Comparison of ENCODE assay signal across 18 mouse cellular contexts in the genomic region with DNA sequence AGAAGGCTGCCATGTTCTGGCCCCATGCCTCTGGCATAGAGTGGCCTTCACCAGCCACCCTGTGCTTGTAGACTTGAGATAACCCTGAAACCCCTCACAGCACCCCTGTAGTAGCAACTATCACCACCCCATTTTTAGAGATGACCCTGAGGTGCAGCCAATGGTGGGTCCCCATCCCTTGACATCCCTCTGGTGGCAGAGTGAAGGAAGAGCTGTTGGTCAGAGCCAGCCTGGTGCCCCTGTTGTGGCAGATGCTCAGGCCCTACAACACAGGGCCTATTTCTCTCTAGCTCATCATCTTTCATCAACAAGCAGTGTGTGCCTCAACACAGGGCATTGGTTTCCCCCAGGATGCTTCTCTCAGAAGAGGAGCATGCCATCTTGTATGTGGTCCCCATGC. TPM values are rescaled to one million over a fixed set of nuclear protein-coding genes. Genes with fewer than 3 reads are reported as not detected.
DNase-seq lines count a peak whose midpoint lies in the region; ATAC-seq and TF ChIP-seq lines count a peak whose summit lies in the region.
"Had no signal": no experiment of that assay in that cellular context is flagged by ENCODE, and none has a peak within 500 bp of the region (broad histone marks: within the 10 kb centered on the region; RNA-seq: fewer than 3 reads in every experiment).

No protein-coding gene starts in this region.

- no peak overlapping the region for H3K4me2 ChIP-seq in midbrain, embryonic 11.5 days
- no peak overlapping the region for H3K4me2 ChIP-seq in midbrain, postnatal 0 days (ENCODE audit: low read depth, low read length, poor library complexity, severe bottlenecking)
- H3K4me2 ChIP-seq: neural tube, embryonic 15.5 days had no signal

- no peaks in the 10 kb centered on the region for H3K4me1 ChIP-seq in kidney, adult 2 months (ENCODE audit: control insufficient read depth, insufficient read depth, low read length)
- no peaks in the 10 kb centered on the region for H3K4me1 ChIP-seq in midbrain, embryonic 11.5 days (ENCODE audit: control insufficient read depth, insufficient read depth, low read length)
- peaks cover 9% of the 10 kb centered on the region for H3K4me1 ChIP-seq in midbrain, embryonic 10.5 days
- 0 out of 2 replicates have a peak, but pooled peaks cover 1% of the 10 kb centered on the region for H3K4me1 ChIP-seq in cortical plate, adult 2 months (ENCODE audit: control insufficient read depth, insufficient read depth, low read length)
- H3K4me1 ChIP-seq in midbrain, postnatal 0 days (ENCODE audit: insufficient read depth, low read length), result no peaks in the 10 kb centered on the region
- H3K4me1 ChIP-seq: neural tube, embryonic 15.5 days had no signal

- H3K9ac ChIP-seq in midbrain, embryonic 11.5 days (ENCODE audit: low read length), result no peak overlapping the region
- no peak overlapping the region for H3K9ac ChIP-seq in midbrain, postnatal 0 days (replicated peaks; ENCODE audit: low read length, poor library complexity, severe bottlenecking)
- H3K9ac ChIP-seq: neural tube, embryonic 15.5 days had no signal

- no peak for ATAC-seq in midbrain, embryonic 11.5 days (ENCODE audit: low FRiP score)
- no peak for ATAC-seq in midbrain, postnatal 0 days (ENCODE audit: low FRiP score)
- ATAC-seq in frontal cortex, adult (ENCODE audit: low TSS enrichment), result no peak
- ATAC-seq: hindbrain, embryonic 16.5 days had no signal

- H3K27ac ChIP-seq in kidney, adult 2 months (ENCODE audit: insufficient read depth, low read depth, low read length), result no peak overlapping the region
- no peak overlapping the region for H3K27ac ChIP-seq in midbrain, embryonic 11.5 days (ENCODE audit: low read depth, low read length)
- H3K27ac ChIP-seq in midbrain, embryonic 10.5 days (replicated peaks), result no peak overlapping the region
- H3K27ac ChIP-seq in cortical plate, adult 2 months (ENCODE audit: insufficient read depth, low read length), result no peak overlapping the region
- H3K27ac ChIP-seq in midbrain, postnatal 0 days (ENCODE audit: low read depth, low read length), result no peak overlapping the region
- H3K27ac ChIP-seq: neural tube, embryonic 15.5 days had no signal

- H3K9me3 ChIP-seq in midbrain, embryonic 11.5 days (ENCODE audit: control insufficient read depth, low read length), result no peaks in the 10 kb centered on the region
- no peaks in the 10 kb centered on the region for H3K9me3 ChIP-seq in midbrain, embryonic 10.5 days (replicated peaks)
- no peaks in the 10 kb centered on the region for H3K9me3 ChIP-seq in midbrain, postnatal 0 days (ENCODE audit: low read length)
- H3K9me3 ChIP-seq: neural tube, embryonic 15.5 days had no signal

- no peaks in the 10 kb centered on the region for H3K27me3 ChIP-seq in kidney, adult 2 months (replicated peaks; ENCODE audit: control insufficient read depth, insufficient read depth, low read length)
- no peaks in the 10 kb centered on the region for H3K27me3 ChIP-seq in midbrain, embryonic 11.5 days (ENCODE audit: control insufficient read depth, insufficient read depth, low read length)
- no peaks in the 10 kb centered on the region for H3K27me3 ChIP-seq in midbrain, embryonic 10.5 days (ENCODE audit: low read depth, poor library complexity, severe bottlenecking)
- H3K27me3 ChIP-seq in midbrain, postnatal 0 days (ENCODE audit: insufficient read depth, low read length), result no peaks in the 10 kb centered on the region
- H3K27me3 ChIP-seq: neural tube, embryonic 15.5 days had no signal

- no peak overlapping the region for H3K4me3 ChIP-seq in kidney, adult 2 months (ENCODE audit: insufficient read depth, low read depth, low read length)
- no peak overlapping the region for H3K4me3 ChIP-seq in midbrain, embryonic 11.5 days (ENCODE audit: low read depth, low read length)
- H3K4me3 ChIP-seq in midbrain, embryonic 10.5 days, result no peak overlapping the region
- no peak overlapping the region for H3K4me3 ChIP-seq in cortical plate, adult 2 months (ENCODE audit: insufficient read depth, low read length)
- no peak overlapping the region for H3K4me3 ChIP-seq in midbrain, postnatal 0 days (ENCODE audit: low read depth, low read length)
- H3K4me3 ChIP-seq: myocyte; neural tube, embryonic 15.5 days had no signal

- TF ChIP-seq CTCF in kidney, adult 2 months (conservative IDR thresholded peaks at IDR 0.05; ENCODE audit: insufficient read depth, insufficient read length, low read depth, low read length), result 0 out of 2 replicates have a peak, but pooled peaks have one; percentile 5
- TF ChIP-seq CTCF in cortical plate, adult 2 months (IDR thresholded peaks at IDR 0.05; ENCODE audit: extremely low read depth, insufficient read depth, low read length), result peak; percentile 17; the same call in 1 of the 2 replicates
- TF ChIP-seq CTCF in midbrain, postnatal 0 days (IDR thresholded peaks at IDR 0.05), result peak; percentile 54; the same call in 1 of the 2 replicates

- no peaks in the 10 kb centered on the region; the same call in 1 of the 2 replicates for H3K36me3 ChIP-seq in kidney, adult 2 months (ENCODE audit: control insufficient read depth, insufficient read depth, low read length)
- H3K36me3 ChIP-seq in midbrain, embryonic 11.5 days (ENCODE audit: control insufficient read depth, insufficient read depth, low read length), result 0 out of 2 replicates have a peak, but pooled peaks cover 2% of the 10 kb centered on the region
- H3K36me3 ChIP-seq in midbrain, embryonic 10.5 days, result peaks cover 39% of the 10 kb centered on the region
- H3K36me3 ChIP-seq in midbrain, postnatal 0 days (ENCODE audit: insufficient read depth, low read length), result peaks cover 38% of the 10 kb centered on the region

- TF ChIP-seq POLR2A in kidney, adult 2 months (IDR thresholded peaks at IDR 0.05; ENCODE audit: low read depth, low read length), result no peak
- no peak for TF ChIP-seq POLR2A in cortical plate, adult 2 months (IDR thresholded peaks at IDR 0.05; ENCODE audit: extremely low read depth, insufficient read depth, low read length)

- DNase-seq in kidney, adult 2 months, result no peak
- DNase-seq in kidney, postnatal 10 days, result no peak
- peak; percentile 41 for DNase-seq in midbrain, embryonic 11.5 days (ENCODE audit: low spot score, missing footprints)
- no peak for DNase-seq in midbrain, embryonic 10.5 days (ENCODE audit: low spot score)
- DNase-seq in midbrain, postnatal 0 days (ENCODE audit: low spot score), result no peak
- DNase-seq: cerebellum, adult 11 months; cerebellum, postnatal 25 days; gastrocnemius, postnatal 14 days; kidney, adult 8-10 months; layer of hippocampus, postnatal 36 days; lung, adult 2 months; thymus, postnatal 25 days had no signal

RNA-seq across cellular contexts. Expression of a gene that starts 31.5 kb away (rescaled TPM):
- 0.07 and 0.11 TPM in 2 replicates for polyA plus RNA-seq in kidney, adult 2 months (2012; rRNA removed)
- polyA plus RNA-seq in midbrain, embryonic 11.5 days (2014; fragmentation: Nextera tagmentation; extraction: Ambion mirVana), result 59.9 and 62.9 TPM in 2 replicates
- polyA plus RNA-seq in midbrain, embryonic 10.5 days (2016; fragmentation: Nextera tagmentation; extraction: Ambion mirVana), result 38.8 and 55.4 TPM in 2 replicates
- polyA plus RNA-seq in cortical plate, adult 2 months (2012; rRNA removed), result 59.6 and 65.1 TPM in 2 replicates
- total RNA-seq in midbrain, postnatal 0 days (2014; rRNA removed), result 192 and 197 TPM in 2 replicates
- 160 and 162 TPM in 2 replicates for polyA plus RNA-seq in midbrain, postnatal 0 days (2015; fragmentation: Nextera tagmentation; extraction: Ambion mirVana)
- total RNA-seq: megakaryocyte, adult 5-6 weeks had no signal

RNA-seq across cellular contexts. Expression of a gene that starts 46.2 kb away (rescaled TPM):
- 12.3 and 16.1 TPM in 2 replicates for polyA plus RNA-seq in kidney, adult 2 months (2012; rRNA removed)
- polyA plus RNA-seq in midbrain, embryonic 11.5 days (2014; fragmentation: Nextera tagmentation; extraction: Ambion mirVana), result 21.6 and 21.8 TPM in 2 replicates
- polyA plus RNA-seq in midbrain, embryonic 10.5 days (2016; fragmentation: Nextera tagmentation; extraction: Ambion mirVana), result 21.9 and 22.2 TPM in 2 replicates
- 40.8 and 44.7 TPM in 2 replicates for polyA plus RNA-seq in cortical plate, adult 2 months (2012; rRNA removed)
- total RNA-seq in midbrain, postnatal 0 days (2014; rRNA removed), result 1.3 TPM in 2 replicates
- 1.4 and 1.7 TPM in 2 replicates for polyA plus RNA-seq in midbrain, postnatal 0 days (2015; fragmentation: Nextera tagmentation; extraction: Ambion mirVana)
- total RNA-seq: megakaryocyte, adult 5-6 weeks had no signal

RNA-seq across cellular contexts. Expression of a gene that starts 53.6 kb away (rescaled TPM):
- 421 and 474 TPM in 2 replicates for polyA plus RNA-seq in kidney, adult 2 months (2012; rRNA removed)
- polyA plus RNA-seq in midbrain, embryonic 11.5 days (2014; fragmentation: Nextera tagmentation; extraction: Ambion mirVana), result 16.5 and 18.3 TPM in 2 replicates
- 20.5 and 20.8 TPM in 2 replicates for polyA plus RNA-seq in midbrain, embryonic 10.5 days (2016; fragmentation: Nextera tagmentation; extraction: Ambion mirVana)
- polyA plus RNA-seq in cortical plate, adult 2 months (2012; rRNA removed), result 25.9 and 27.4 TPM in 2 replicates
- 46.6 and 47.7 TPM in 2 replicates for total RNA-seq in midbrain, postnatal 0 days (2014; rRNA removed)
- polyA plus RNA-seq in midbrain, postnatal 0 days (2015; fragmentation: Nextera tagmentation; extraction: Ambion mirVana), result 148 and 153 TPM in 2 replicates

Comparison
In these comparisons a context has a peak if more than half of its experiments do, and no peak if none do; other contexts are left out.
1. RNA of a gene that starts 31.5 kb away (polyA plus RNA-seq): 160 to 162 TPM in midbrain, postnatal 0 days, 59.6 to 65.1 TPM in cortical plate, adult 2 months, 59.9 to 62.9 TPM in midbrain, embryonic 11.5 days and 38.8 to 55.4 TPM in midbrain, embryonic 10.5 days; 0.07 to 0.11 TPM in kidney, adult 2 months; every median in the first group is over 10 times any median in the second.
2. Peak in every context shown above with its lines, with median percentiles within 50 percentile points of each other: CTCF ChIP-seq.